Mouse (Mus musculus): ENCODE measurements at regions not wholly inside any gene's neighbourhood (a gene's known extent, or its start where the extent isn't known, plus 50 kb on each side); places are given as distances from the start of the nearest gene placed in this dataset.
"Not testable (repeated sequence)": the region's sequence is repeated elsewhere in the genome, so short reads cannot be mapped to it uniquely, and the experiment has no call there.

DNA sequence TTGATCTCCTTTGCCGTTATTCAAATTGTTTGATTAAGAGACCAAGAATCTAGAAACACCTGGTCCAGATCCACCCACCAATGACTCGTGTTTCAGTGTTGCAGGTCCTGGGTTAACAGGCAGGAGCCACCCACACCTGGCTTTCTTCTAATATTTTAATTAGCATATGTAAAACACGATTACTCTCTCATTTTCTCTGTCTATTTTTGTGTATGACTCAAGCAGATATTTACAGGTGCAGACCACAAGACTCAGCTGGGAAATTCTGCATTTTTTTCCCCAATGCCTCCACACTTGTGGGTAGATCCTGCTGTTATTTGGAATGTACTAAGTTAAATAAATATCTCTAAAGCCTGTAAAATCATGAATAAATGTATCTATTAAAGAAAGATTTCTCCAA lies 245.3 kb upstream of the Crbn start:
- Histone ChIP-seq H3K9me3 (no peaks in the 10 kb centered on the region), H3K9ac (no peak overlapping the region), H3K27me3 (no peaks in the 10 kb centered on the region), H3K36me3 (replicated peaks) (no peaks in the 10 kb centered on the region), H3K27ac (no peak overlapping the region), H3K4me3 (replicated peaks) (no peak overlapping the region), H3K4me1 (no peaks in the 10 kb centered on the region), H3K4me2 (no peak overlapping the region)
- no peak for ATAC-seq (ENCODE audit: low FRiP score)
- WGBS: 84% methylated on average over 3 of the region's 3 CpGs

DNA sequence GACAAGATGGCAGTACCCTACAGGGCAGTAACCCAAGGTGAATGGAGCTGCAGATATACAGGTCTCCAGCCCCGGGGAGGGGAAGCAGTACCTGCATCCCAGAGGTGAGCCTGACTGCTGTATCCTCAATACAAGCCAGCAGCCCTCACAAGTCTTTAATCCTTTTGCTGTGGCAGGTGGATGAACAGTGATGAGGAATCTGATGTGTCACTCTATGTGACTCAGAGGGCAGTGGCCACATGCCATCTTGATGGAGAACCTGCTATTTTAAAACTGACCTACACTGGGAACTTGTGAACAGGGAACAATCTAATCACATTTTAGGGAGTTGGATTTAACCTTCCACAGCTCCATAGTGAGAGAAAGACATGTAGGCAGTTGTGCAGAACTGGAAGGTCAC lies 251.7 kb upstream of the Crbn start:
- Histone ChIP-seq H3K9ac (no peak overlapping the region), H3K4me2 (no peak overlapping the region), H3K9me3 (no peaks in the 10 kb centered on the region), H3K4me1 (no peaks in the 10 kb centered on the region), H3K36me3 (replicated peaks) (no peaks in the 10 kb centered on the region), H3K4me3 (replicated peaks) (no peak overlapping the region), H3K27me3 (no peaks in the 10 kb centered on the region), H3K27ac (no peak overlapping the region)
- WGBS: 84% methylated on average over 1 of the region's 1 CpGs
- no peak for ATAC-seq (ENCODE audit: low FRiP score)

DNA sequence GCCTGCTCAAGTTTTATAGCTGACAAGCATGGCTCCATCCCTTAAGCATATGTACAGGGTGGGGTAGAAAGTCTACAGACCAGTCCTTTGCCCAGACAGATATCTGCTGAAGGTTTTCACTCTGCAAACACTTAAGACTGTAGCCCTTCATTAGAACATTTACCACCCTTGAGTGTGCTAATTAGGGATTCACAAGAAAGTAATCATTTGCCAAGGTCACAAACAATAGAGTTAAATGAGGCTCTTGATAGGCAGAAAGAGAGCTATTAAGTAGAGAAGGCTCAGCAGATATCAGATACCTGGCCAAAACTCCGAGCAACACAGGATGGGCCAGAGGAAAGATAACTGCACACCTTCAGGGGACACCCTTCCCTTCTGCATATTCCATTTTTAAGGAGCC lies 252.3 kb upstream of the Crbn start:
- H3K27me3 ChIP-seq: no peaks in the 10 kb centered on the region
- no peak for ATAC-seq (ENCODE audit: low FRiP score)
- no peak overlapping the region for H3K27ac ChIP-seq
- 73% methylated on average over 1 of the region's 1 CpGs for WGBS
- H3K4me2 ChIP-seq: no peak overlapping the region
- no peaks in the 10 kb centered on the region for H3K9me3 ChIP-seq
- no peak overlapping the region for H3K9ac ChIP-seq
- H3K4me1 ChIP-seq: no peaks in the 10 kb centered on the region
- H3K36me3 ChIP-seq (replicated peaks): no peaks in the 10 kb centered on the region
- H3K4me3 ChIP-seq (replicated peaks): no peak overlapping the region

DNA sequence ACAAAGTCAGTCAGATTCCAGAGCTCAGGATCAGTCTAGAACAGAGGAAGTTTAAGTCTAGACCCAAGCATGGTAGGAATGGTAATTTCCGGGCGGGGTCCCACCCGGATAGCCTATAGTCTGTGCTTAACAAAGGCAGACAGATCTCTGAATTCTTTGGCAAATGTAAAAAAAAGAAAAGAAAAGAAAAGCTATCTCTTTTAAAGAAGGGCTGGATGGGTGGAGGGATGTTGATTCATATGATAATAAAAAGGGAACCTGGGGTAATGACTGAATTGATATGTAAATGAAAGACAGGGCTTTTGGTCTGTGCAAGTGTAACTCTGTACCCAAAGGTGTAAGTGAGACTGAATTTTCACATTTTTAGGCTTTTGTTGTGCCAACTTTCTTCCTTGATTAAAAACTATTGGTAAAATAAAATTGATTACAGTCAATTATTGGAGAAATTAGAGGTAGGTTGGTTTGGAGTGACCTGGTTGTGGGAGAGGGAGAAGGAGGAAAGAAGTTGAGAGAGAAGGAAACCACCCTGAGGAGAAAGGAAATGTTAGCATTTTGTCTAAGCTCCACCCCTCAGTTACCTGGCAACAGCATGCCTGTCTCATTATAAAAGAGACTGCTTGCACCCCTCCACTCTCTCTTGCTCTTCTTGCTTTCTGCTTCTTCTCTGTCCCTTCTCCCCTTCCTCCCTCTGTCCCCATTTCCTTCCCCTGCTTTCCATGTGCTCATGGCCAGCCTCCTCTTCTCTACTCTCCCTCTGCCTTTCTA lies 259.3 kb upstream of the Crbn start:
- H3K9ac ChIP-seq: no peak overlapping the region
- no peaks in the 10 kb centered on the region for H3K27me3 ChIP-seq
- no peaks in the 10 kb centered on the region for H3K4me1 ChIP-seq
- WGBS: 72% methylated on average over 3 of the region's 3 CpGs
- no peak overlapping the region for H3K27ac ChIP-seq
- no peak overlapping the region for H3K4me3 ChIP-seq (replicated peaks)
- no peak overlapping the region for H3K4me2 ChIP-seq
- no peak for ATAC-seq (ENCODE audit: low FRiP score)
- no peaks in the 10 kb centered on the region for H3K36me3 ChIP-seq (replicated peaks)
- no peaks in the 10 kb centered on the region for H3K9me3 ChIP-seq

DNA sequence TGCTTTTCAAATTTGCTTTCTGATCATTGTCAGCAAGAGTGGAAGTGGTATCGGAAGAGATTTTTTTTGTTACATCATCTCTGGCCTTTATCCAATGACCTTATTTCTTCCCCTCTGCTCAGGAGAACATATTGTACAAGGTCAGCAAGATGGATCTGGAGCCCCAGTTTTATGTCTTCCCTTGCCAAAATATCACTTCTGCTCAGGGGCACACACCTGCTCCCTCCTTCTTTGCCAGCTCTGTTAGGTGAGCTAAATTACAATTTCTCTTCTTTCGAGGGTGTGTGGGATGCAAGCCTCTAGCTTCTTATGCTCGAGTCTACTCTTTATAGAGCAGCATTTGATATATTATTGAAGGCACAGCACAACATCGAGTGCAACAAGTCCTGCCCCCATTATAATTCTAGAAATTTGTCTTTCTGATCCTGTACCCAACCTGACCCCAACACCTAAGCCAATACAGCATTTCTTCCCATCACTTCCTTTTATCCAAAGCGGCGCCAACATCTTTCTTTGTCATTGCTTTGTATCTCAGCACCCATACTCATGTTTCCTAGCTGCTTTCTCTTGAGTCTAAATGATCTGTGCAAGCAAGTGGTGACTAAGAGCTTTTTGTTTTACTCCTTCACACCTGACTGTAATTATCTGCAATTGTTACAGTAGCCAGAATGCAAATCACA lies 263.1 kb upstream of the Crbn start:
- 91% methylated on average over 6 of the region's 6 CpGs for WGBS
- Histone ChIP-seq H3K4me2 (no peak overlapping the region), H3K27me3 (no peaks in the 10 kb centered on the region), H3K9me3 (no peaks in the 10 kb centered on the region), H3K36me3 (replicated peaks) (no peaks in the 10 kb centered on the region), H3K4me3 (replicated peaks) (no peak overlapping the region), H3K9ac (no peak overlapping the region), H3K4me1 (no peaks in the 10 kb centered on the region), H3K27ac (no peak overlapping the region)
- no peak for ATAC-seq (ENCODE audit: low FRiP score)

DNA sequence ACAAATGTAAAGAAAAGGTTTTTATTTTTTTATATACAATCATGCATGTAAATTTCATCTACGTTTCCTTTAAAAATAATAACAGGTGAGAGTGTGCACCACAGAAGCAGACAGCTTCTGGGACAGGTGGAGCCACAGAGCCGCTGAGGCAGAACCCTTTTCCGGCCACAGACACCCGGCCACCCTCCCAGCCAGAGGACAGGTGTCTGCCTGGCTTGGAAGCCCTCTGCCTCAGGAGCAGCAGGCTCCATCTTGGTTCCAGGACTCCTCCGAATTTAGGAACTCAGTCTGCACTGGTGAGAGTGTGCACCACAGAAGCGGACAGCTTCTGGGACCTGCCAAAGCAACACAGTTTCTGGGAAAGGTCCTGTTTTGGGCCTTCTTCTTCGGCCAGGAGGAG lies 270.6 kb upstream of the Crbn start:
- Histone ChIP-seq H3K36me3 (replicated peaks) (no peaks in the 10 kb centered on the region), H3K9ac (no peak overlapping the region), H3K4me3 (replicated peaks) (no peak overlapping the region), H3K27me3 (no peaks in the 10 kb centered on the region), H3K9me3 (no peaks in the 10 kb centered on the region), H3K27ac (no peak overlapping the region), H3K4me1 (no peaks in the 10 kb centered on the region), H3K4me2 (no peak overlapping the region)
- 89% methylated on average over 7 of the region's 7 CpGs for WGBS
- ATAC-seq (ENCODE audit: low FRiP score): no peak

DNA sequence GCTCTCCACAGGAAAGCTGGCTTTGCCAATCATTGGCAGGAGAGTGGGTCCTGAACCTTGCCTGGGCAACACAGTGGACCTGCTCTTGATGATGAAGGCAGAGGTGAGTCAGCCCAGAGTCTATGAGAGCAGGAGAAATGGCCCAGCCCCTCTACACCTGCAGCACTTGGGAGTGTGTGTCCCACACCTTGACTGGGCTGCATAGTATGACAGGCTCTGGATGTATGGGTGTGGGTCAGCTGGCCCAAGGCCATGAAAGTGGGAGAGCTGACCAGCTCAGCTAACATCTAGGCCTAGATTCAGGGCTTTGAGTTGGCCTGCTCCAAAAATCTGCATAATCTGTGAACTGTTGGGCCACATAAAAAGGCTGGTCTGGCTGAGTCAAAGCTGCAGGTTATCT lies 292.7 kb upstream of the Crbn start:
- H3K36me3 ChIP-seq (replicated peaks): no peaks in the 10 kb centered on the region
- H3K27ac ChIP-seq: no peak overlapping the region
- no peak overlapping the region for H3K9ac ChIP-seq
- no peak for ATAC-seq (ENCODE audit: low FRiP score)
- no peaks in the 10 kb centered on the region for H3K27me3 ChIP-seq
- H3K4me2 ChIP-seq: no peak overlapping the region
- no peaks in the 10 kb centered on the region for H3K9me3 ChIP-seq
- H3K4me1 ChIP-seq: no peaks in the 10 kb centered on the region
- H3K4me3 ChIP-seq (replicated peaks): no peak overlapping the region

DNA sequence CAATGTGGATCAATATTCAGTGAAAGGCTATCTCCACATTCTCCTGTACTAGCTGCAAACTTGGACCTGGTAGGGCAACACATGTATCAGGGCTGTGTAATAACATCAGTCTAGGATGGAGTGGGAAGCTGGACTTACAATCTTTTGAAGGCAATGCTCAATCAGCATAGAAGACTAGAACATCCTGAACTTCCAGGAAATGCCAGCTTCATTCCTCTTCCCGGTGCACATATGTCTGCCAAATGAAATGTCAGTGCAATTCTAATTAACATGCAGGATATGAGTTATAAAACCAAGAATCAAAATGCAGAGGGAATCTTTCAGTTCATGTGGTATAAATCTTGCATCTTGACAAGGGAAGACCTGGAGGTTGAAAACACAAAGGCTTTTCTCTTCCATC lies 328.8 kb upstream of the Crbn start:
- H3K4me3 ChIP-seq (replicated peaks): no peak overlapping the region
- no peak overlapping the region for H3K9ac ChIP-seq
- no peaks in the 10 kb centered on the region for H3K27me3 ChIP-seq
- H3K4me2 ChIP-seq: no peak overlapping the region
- WGBS: 98% methylated on average over 1 of the region's 1 CpGs
- no peak for ATAC-seq (ENCODE audit: low FRiP score)
- H3K4me1 ChIP-seq: no peaks in the 10 kb centered on the region
- H3K27ac ChIP-seq: no peak overlapping the region
- H3K9me3 ChIP-seq: no peaks in the 10 kb centered on the region
- H3K36me3 ChIP-seq (replicated peaks): no peaks in the 10 kb centered on the region

DNA sequence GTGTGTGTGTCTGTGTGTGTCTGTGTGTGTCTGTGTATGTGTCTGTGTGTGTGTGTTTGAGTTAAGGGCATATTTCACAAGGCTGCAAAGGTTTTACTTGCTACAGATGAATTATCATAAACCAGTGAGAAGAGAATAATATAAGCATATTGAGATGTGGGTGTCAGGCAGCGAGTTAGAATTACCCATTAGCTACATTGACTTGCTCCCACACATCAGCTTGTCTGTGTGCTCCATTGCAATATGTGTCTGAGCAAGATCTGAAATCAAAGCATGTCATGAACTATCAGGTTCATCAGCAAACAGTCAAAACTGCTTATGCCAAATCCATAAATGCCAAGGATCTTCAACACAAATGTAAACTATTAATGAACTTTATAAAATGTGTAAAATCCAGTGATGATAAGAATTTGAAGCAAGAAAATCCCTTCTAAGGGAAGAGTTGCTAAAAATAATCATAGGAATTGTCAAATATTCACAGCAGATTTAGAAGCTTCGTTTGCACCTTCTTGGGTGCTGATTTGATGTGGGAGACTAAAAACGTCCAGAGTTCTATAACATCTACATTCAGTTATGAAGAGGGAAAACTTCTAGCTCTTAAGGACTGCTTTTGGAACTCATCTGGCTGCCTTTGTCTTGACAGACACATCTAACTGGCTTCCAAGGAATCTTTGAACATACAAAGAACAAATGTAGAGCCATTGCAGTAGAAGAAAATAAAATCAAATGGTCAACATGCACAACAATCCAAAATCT lies 361.7 kb upstream of the Lrrn1 start:
- 76% methylated on average over 3 of the region's 3 CpGs for WGBS
- ATAC-seq (ENCODE audit: low FRiP score): no peak
- no peaks in the 10 kb centered on the region for H3K36me3 ChIP-seq (replicated peaks)

DNA sequence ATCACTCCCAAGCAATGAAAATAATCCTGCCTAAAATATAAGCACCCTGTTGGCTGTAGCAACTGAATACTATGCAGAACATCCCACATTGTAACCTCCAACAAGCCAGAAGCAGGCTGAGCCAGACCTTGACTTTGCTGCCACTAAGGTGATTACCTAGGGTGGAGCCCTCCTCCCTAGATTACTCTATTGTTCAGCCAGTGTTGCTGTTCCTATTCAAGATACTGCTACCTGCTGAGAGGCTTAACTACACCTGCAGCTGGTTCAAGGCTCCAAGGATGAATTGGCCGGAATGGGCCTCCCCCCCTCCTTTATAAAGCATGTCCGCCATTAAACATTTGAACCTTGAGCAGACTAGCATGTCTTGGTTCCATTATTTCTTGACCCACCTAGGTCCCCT lies 311.3 kb upstream of the Lrrn1 start:
- 72% methylated on average over 2 of the region's 2 CpGs for WGBS
- Histone ChIP-seq H3K27ac (no peak overlapping the region), H3K36me3 (replicated peaks) (no peaks in the 10 kb centered on the region), H3K4me1 (no peaks in the 10 kb centered on the region), H3K27me3 (no peaks in the 10 kb centered on the region), H3K4me2 (no peak overlapping the region), H3K9ac (no peak overlapping the region), H3K9me3 (no peaks in the 10 kb centered on the region), H3K4me3 (replicated peaks) (no peak overlapping the region)
- ATAC-seq (ENCODE audit: low FRiP score): no peak

More for the DNA sequence above, 361.7 kb upstream of the Lrrn1 start:
- Histone ChIP-seq H3K27ac (no peak overlapping the region), H3K4me1 (no peaks in the 10 kb centered on the region), H3K4me2 (no peak overlapping the region), H3K9ac (no peak overlapping the region), H3K9me3 (no peaks in the 10 kb centered on the region), H3K4me3 (replicated peaks) (no peak overlapping the region), H3K27me3 (no peaks in the 10 kb centered on the region)

DNA sequence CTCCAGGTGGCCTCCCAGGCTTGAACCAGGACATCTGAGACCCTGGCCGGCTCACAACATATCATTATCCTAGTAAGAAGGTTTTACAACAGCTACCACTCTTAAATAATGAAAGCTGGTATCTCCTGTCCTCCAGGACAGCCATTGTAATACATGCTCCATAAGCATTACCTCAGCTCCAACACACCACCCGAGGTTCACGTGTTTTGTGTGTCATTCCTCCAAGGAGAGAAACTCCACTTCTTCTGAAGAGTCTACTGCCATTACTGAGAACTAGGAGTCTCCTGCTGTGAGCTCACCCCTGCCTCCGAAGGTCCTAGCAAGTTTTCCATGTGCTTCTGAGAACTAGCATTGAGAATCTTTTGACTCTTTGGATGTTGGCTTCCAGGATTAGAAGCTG lies 310.8 kb upstream of the Lrrn1 start:
- no peak overlapping the region for H3K27ac ChIP-seq
- no peaks in the 10 kb centered on the region for H3K4me1 ChIP-seq
- no peak for ATAC-seq (ENCODE audit: low FRiP score)
- H3K9me3 ChIP-seq: no peaks in the 10 kb centered on the region
- H3K4me2 ChIP-seq: no peak overlapping the region
- WGBS: 65% methylated on average over 4 of the region's 4 CpGs
- H3K9ac ChIP-seq: no peak overlapping the region
- no peaks in the 10 kb centered on the region for H3K27me3 ChIP-seq
- H3K4me3 ChIP-seq (replicated peaks): no peak overlapping the region
- no peaks in the 10 kb centered on the region for H3K36me3 ChIP-seq (replicated peaks)

DNA sequence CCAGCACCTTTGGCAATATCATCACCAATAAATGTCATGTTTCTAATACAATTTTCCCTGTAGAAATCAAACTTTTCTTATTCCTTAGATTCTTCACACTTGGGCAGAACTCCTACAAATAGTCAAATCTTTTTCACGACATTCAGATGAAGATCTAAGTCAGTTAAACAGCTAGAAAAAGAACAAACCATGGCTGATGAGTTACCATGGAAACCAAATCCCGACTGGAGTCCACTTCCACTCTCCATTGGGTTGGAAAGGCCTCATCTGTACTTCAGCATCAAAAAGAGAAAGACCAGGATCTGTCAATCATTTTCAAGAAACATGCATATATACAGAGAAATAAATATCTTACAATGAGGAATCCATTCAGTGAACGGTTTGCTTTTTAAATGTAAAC lies 307.0 kb upstream of the Lrrn1 start:
- no peak overlapping the region for H3K4me3 ChIP-seq (replicated peaks)
- no peaks in the 10 kb centered on the region for H3K27me3 ChIP-seq
- ATAC-seq (ENCODE audit: low FRiP score): no peak
- no peak overlapping the region for H3K4me2 ChIP-seq
- no peak overlapping the region for H3K27ac ChIP-seq
- no peaks in the 10 kb centered on the region for H3K9me3 ChIP-seq
- no peak overlapping the region for H3K9ac ChIP-seq
- WGBS: 52% methylated on average over 3 of the region's 3 CpGs
- no peaks in the 10 kb centered on the region for H3K36me3 ChIP-seq (replicated peaks)
- no peaks in the 10 kb centered on the region for H3K4me1 ChIP-seq

DNA sequence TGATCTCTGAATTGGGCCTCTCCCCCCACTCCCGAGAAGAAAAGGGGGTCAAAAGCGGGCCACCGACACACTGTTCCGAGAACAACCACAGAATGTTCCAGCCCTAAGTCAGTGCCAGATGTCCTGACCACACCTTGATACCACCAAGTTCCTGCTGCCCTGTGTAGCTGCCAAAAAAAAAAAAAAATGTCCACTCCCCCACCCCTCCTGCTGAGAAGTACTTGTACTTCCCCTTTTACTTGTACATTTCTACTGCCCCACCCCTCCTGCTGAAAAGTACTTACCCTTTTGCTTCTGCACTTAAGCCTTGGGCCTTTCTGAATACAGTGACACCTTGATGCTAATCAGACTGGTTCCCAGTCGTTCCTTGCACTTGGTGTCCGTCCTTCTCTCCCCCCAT lies 299.7 kb upstream of the Lrrn1 start:
- not testable (repeated sequence) for H3K9me3 ChIP-seq; H3K27ac ChIP-seq; H3K4me3 ChIP-seq (replicated peaks); H3K4me1 ChIP-seq; H3K36me3 ChIP-seq (replicated peaks); H3K27me3 ChIP-seq; H3K9ac ChIP-seq; ATAC-seq (ENCODE audit: low FRiP score); H3K4me2 ChIP-seq
- 91% methylated on average over 6 of the region's 6 CpGs for WGBS
